Mouse (Mus musculus): ENCODE data around the gene 1700109H08Rik.
"Not testable (repeated sequence)": the region's sequence is repeated elsewhere in the genome, so short reads cannot be mapped to it uniquely, and the experiment has no call there.

DNA sequence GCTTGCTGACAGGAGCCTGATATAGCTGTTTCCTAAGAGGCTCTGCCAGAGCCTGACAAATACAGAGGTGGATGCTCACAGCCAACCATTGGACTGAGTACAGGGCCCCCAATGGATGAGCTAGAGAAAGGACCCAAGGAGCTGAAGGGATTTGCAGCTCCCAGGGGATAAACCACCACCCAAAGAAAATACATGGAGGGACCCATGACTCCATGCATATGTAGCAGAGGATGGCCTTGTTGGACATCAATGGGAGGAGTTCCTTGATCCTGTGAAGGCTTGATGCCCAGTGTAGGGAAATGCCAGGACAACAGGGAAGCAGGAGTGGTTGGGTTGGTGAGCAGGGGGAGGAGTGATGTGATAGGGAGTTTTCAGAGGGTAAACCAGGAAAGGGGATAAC, 39.3 kb upstream of the 1700109H08Rik start:
- TF ChIP-seq EP300 (IDR thresholded peaks at IDR 0.05; ENCODE audit: insufficient read depth, low read depth, low read length); POLR2A (IDR thresholded peaks at IDR 0.05; ENCODE audit: insufficient read depth, low read depth, low read length); CTCF (IDR thresholded peaks at IDR 0.05): not testable (repeated sequence)
